Mouse (Mus musculus): ENCODE measurements around the gene Fmnl2. TPM values are rescaled to one million over a fixed set of nuclear protein-coding genes. Genes with fewer than 3 reads are reported as not detected.

Gene Fmnl2
- polyA plus RNA-seq, 1 experiment from 2014 or later, result 1.9 TPM

DNA sequence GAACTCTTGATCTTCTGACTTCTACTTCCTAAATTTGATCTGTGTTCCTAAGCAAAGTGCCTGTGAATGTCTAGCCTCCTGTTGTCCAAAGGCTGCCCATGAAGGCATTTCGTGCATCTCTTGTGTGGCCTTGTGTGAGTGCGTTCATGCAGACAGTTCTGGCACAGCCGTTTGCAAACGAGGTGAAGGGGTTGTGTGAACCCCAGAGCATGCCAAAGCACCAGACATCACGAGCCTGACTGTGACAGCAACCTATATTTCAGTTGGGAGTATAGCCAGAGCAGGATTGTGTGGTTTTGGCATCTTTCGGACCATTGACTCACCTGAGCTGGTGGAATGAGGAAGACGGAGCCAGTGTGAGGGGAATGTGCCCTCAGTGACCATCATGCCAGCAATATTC is 148.5 kb downstream of the Fmnl2 start:
- 86% methylated on average over 7 of the region's 7 CpGs for WGBS
- H3K9ac ChIP-seq (ENCODE audit: low read depth, low read length), result no peak overlapping the region
- H3K27ac ChIP-seq (ENCODE audit: low read depth, low read length), result no peak overlapping the region
- no peak overlapping the region for H3K4me2 ChIP-seq (replicated peaks; ENCODE audit: low read depth)
- ATAC-seq, result no peak
- no peaks in the 10 kb centered on the region for H3K27me3 ChIP-seq (replicated peaks; ENCODE audit: control insufficient read depth, insufficient read depth, low read length)
- H3K9me3 ChIP-seq (ENCODE audit: control insufficient read depth), result no peaks in the 10 kb centered on the region
- no peak overlapping the region for H3K4me3 ChIP-seq (ENCODE audit: low read depth, low read length)
- no peaks in the 10 kb centered on the region for H3K36me3 ChIP-seq (ENCODE audit: control insufficient read depth, insufficient read depth)
- no peaks in the 10 kb centered on the region for H3K4me1 ChIP-seq (replicated peaks; ENCODE audit: control insufficient read depth, insufficient read depth, low read length)
- no peak for TF ChIP-seq CTCF (IDR thresholded peaks at IDR 0.05; ENCODE audit: low read depth)

DNA sequence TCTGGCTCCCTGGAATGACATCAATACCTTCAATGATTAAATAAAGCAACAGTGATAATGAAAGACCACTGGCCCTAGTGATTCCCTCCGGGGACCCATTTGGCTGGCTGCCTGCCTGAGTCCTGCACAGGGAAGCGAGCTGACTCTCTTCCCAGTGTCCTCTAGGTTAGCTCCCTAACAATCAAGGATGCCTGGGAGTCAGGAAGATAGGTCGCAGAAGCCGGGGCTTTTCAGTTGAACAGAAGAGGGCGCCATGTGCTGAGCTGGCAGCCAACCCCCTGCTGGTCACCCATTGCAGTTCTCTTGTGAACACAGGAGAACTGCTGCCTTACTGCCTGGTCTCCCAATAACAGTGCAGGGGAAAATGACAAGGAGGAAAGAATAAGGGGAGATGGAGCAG is 149.5 kb downstream of the Fmnl2 start:
- TF ChIP-seq CTCF (IDR thresholded peaks at IDR 0.05; ENCODE audit: low read depth), result peak; percentile 88
- Histone ChIP-seq H3K27ac (ENCODE audit: low read depth, low read length) (no peak overlapping the region), H3K9me3 (ENCODE audit: control insufficient read depth) (no peaks in the 10 kb centered on the region), H3K9ac (ENCODE audit: low read depth, low read length) (no peak overlapping the region), H3K36me3 (ENCODE audit: control insufficient read depth, insufficient read depth) (no peaks in the 10 kb centered on the region), H3K4me3 (ENCODE audit: low read depth, low read length) (no peak overlapping the region), H3K4me1 (replicated peaks; ENCODE audit: control insufficient read depth, insufficient read depth, low read length) (no peaks in the 10 kb centered on the region), H3K4me2 (replicated peaks; ENCODE audit: low read depth) (no peak overlapping the region), H3K27me3 (replicated peaks; ENCODE audit: control insufficient read depth, insufficient read depth, low read length) (no peaks in the 10 kb centered on the region)
- 18% methylated on average over 5 of the region's 5 CpGs for WGBS
- ATAC-seq, result no peak

DNA sequence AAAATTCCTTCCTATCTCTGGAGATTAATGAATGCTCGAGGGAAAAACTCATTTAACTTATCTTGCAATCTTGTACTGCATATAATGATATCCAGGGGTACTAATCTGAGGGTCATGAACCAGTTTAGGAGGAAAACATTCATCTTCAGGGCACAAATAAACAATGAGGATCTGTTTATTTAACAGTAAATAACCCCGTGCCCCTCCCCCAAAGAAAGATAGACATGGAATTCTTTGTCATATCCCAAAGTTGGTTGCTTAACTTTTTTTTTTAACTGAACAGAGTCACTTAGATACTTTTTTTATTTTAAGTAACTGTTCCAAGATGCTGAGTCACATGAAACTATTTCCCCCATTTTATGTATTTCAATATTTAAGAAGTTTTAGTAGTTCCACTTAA is 155.4 kb downstream of the Fmnl2 start:
- Histone ChIP-seq H3K4me2 (replicated peaks; ENCODE audit: low read depth) (no peak overlapping the region), H3K4me3 (ENCODE audit: low read depth, low read length) (no peak overlapping the region), H3K27ac (ENCODE audit: low read depth, low read length) (no peak overlapping the region), H3K9ac (ENCODE audit: low read depth, low read length) (no peak overlapping the region), H3K4me1 (replicated peaks; ENCODE audit: control insufficient read depth, insufficient read depth, low read length) (no peaks in the 10 kb centered on the region), H3K9me3 (ENCODE audit: control insufficient read depth) (no peaks in the 10 kb centered on the region), H3K36me3 (ENCODE audit: control insufficient read depth, insufficient read depth) (no peaks in the 10 kb centered on the region), H3K27me3 (replicated peaks; ENCODE audit: control insufficient read depth, insufficient read depth, low read length) (no peaks in the 10 kb centered on the region)
- no peak for TF ChIP-seq CTCF (IDR thresholded peaks at IDR 0.05; ENCODE audit: low read depth)
- WGBS, result 35% methylated on average over 2 of the region's 2 CpGs
- ATAC-seq, result no peak

DNA sequence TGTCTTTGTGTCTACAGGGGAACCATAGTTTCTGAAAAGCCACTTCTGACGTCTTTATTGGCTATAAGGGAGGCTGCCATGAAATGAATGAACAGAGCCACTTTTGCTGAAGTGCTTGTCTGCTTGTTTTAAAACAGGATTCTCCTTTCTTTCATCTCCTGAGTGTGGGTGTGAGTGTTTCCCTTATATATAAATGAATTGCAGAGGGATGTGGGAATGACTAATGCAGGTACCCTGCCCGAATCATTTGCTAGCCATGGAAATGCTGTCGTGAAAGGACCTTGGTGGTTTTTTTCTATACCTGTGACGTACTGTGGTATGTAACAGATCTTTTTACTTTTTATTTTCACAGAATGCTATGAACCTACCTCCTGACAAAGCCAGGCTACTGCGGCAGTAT is 156.8 kb downstream of the Fmnl2 start:
- TF ChIP-seq CTCF (IDR thresholded peaks at IDR 0.05; ENCODE audit: low read depth), result no peak
- Histone ChIP-seq H3K27me3 (replicated peaks; ENCODE audit: control insufficient read depth, insufficient read depth, low read length) (no peaks in the 10 kb centered on the region), H3K36me3 (ENCODE audit: control insufficient read depth, insufficient read depth) (no peaks in the 10 kb centered on the region), H3K9ac (ENCODE audit: low read depth, low read length) (no peak overlapping the region), H3K27ac (ENCODE audit: low read depth, low read length) (no peak overlapping the region), H3K4me3 (ENCODE audit: low read depth, low read length) (no peak overlapping the region), H3K4me1 (replicated peaks; ENCODE audit: control insufficient read depth, insufficient read depth, low read length) (no peaks in the 10 kb centered on the region), H3K9me3 (ENCODE audit: control insufficient read depth) (no peaks in the 10 kb centered on the region), H3K4me2 (replicated peaks; ENCODE audit: low read depth) (no peak overlapping the region)
- 89% methylated on average over 5 of the region's 5 CpGs for WGBS
- ATAC-seq, result no peak

DNA sequence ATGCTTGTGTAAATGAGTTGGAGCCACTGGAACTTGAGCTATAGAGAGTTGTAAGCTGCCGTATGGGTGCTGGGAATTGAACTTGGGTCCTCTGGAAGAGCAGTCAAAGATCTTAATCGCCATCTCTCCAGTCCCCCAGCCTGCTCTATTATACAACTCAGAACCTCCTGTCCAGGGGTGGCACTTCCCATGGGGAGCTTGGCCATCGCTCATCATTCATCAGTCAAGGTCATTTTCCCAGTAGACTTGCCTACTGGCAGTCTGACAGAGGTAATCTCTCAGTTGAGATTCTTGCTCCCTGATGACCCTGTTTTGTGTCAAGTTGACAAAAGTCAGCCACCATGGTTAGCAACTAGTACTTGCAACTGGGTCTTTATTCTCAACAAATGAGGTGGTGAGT is 165.3 kb downstream of the Fmnl2 start:
- H3K4me2 ChIP-seq (replicated peaks; ENCODE audit: low read depth), result no peak overlapping the region
- H3K4me1 ChIP-seq (replicated peaks; ENCODE audit: control insufficient read depth, insufficient read depth, low read length), result no peaks in the 10 kb centered on the region
- H3K27ac ChIP-seq (ENCODE audit: low read depth, low read length), result no peak overlapping the region
- no peaks in the 10 kb centered on the region for H3K9me3 ChIP-seq (ENCODE audit: control insufficient read depth)
- ATAC-seq, result no peak
- H3K36me3 ChIP-seq (ENCODE audit: control insufficient read depth, insufficient read depth), result no peaks in the 10 kb centered on the region
- no peak overlapping the region for H3K9ac ChIP-seq (ENCODE audit: low read depth, low read length)
- TF ChIP-seq CTCF (IDR thresholded peaks at IDR 0.05; ENCODE audit: low read depth), result no peak
- no peak overlapping the region for H3K4me3 ChIP-seq (ENCODE audit: low read depth, low read length)
- 97% methylated on average over 3 of the region's 3 CpGs for WGBS
- H3K27me3 ChIP-seq (replicated peaks; ENCODE audit: control insufficient read depth, insufficient read depth, low read length), result no peaks in the 10 kb centered on the region

DNA sequence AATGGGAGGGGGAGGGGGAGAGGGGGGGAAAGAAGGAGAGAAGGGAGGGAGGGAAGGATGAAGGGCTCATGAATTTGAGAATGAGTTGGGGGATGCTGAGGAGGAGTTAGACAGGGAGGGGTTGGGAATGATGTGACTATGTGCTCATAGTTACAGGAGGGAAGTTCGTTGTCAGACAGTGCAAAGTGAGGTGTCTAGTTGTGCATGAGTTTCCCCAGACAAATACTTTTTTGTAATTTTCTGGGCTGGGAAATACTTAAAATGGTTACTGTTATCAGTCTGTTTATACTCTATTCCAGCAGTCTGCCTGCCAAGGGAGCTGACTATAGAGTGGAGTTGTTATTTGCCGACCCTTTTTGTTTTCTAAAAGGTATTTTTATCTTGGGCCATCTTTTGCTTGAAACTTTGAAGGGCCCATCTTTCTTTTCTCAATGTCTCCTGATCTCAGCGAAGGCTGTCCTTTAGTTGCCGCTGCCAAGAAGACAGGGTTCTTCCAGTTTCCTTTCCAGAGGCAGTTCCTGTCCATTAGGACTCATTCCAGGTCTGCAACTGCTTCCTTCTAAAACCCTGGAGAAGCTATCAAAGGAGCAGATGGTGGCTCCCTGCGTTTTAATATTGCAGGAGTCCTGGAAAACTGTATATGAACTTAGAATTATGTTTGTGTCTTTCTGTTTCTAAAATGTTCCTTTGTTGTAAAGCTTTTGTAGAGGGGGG is 168.6 kb downstream of the Fmnl2 start:
- no peak overlapping the region for H3K4me2 ChIP-seq (replicated peaks; ENCODE audit: low read depth)
- H3K27me3 ChIP-seq (replicated peaks; ENCODE audit: control insufficient read depth, insufficient read depth, low read length), result no peaks in the 10 kb centered on the region
- H3K27ac ChIP-seq (ENCODE audit: low read depth, low read length), result no peak overlapping the region
- no peak for ATAC-seq
- H3K9me3 ChIP-seq (ENCODE audit: control insufficient read depth), result no peaks in the 10 kb centered on the region
- H3K9ac ChIP-seq (ENCODE audit: low read depth, low read length), result no peak overlapping the region
- TF ChIP-seq CTCF (IDR thresholded peaks at IDR 0.05; ENCODE audit: low read depth), result no peak
- no peak overlapping the region for H3K4me3 ChIP-seq (ENCODE audit: low read depth, low read length)
- 50% methylated on average over 5 of the region's 5 CpGs for WGBS
- no peaks in the 10 kb centered on the region for H3K36me3 ChIP-seq (ENCODE audit: control insufficient read depth, insufficient read depth)
- no peaks in the 10 kb centered on the region for H3K4me1 ChIP-seq (replicated peaks; ENCODE audit: control insufficient read depth, insufficient read depth, low read length)

DNA sequence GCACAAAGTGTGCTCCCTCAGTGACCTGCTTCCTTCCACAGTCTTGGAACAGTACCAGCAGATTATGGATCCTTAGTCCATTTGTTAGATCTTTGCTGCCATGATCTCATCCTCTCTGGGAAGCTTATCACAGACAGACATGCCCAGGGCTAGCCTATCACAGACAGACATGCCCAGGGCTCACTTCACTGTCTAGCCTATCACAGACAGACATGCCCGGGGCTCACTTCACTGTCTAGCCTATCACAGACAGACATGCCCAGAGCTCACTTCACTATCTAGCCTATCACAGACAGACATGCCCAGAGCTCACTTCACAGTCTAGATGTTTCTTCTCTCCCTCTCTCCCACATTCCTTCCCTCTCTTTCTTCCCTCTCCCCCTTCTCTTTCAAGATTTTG is 171.2 kb downstream of the Fmnl2 start:
- Histone ChIP-seq H3K4me2 (replicated peaks; ENCODE audit: low read depth) (no peak overlapping the region), H3K27ac (ENCODE audit: low read depth, low read length) (no peak overlapping the region), H3K36me3 (ENCODE audit: control insufficient read depth, insufficient read depth) (no peaks in the 10 kb centered on the region), H3K4me3 (ENCODE audit: low read depth, low read length) (no peak overlapping the region), H3K4me1 (replicated peaks; ENCODE audit: control insufficient read depth, insufficient read depth, low read length) (no peaks in the 10 kb centered on the region), H3K27me3 (replicated peaks; ENCODE audit: control insufficient read depth, insufficient read depth, low read length) (no peaks in the 10 kb centered on the region), H3K9me3 (ENCODE audit: control insufficient read depth) (no peaks in the 10 kb centered on the region), H3K9ac (ENCODE audit: low read depth, low read length) (no peak overlapping the region)
- ATAC-seq, result no peak
- 79% methylated on average over 1 of the region's 1 CpGs for WGBS
- TF ChIP-seq CTCF (IDR thresholded peaks at IDR 0.05; ENCODE audit: low read depth), result no peak
